Mouse (Mus musculus) olfactory bulb, adult 2 months (tissue): ENCODE measurements around the gene Xrcc5. TPM values are rescaled to one million over a fixed set of nuclear protein-coding genes. Genes with fewer than 3 reads are reported as not detected.

Source experiments
- H3K27ac ChIP-seq: fragments of 200-500 bp; 2 replicates; pipeline ENCODE4 v1.5.1; 2012; ENCODE audit warnings: low read depth, low read length; ENCODE audit not compliant: insufficient read depth
- H3K4me1 ChIP-seq: fragments of 200-500 bp; 2 replicates; pipeline ENCODE4 v1.6.1; 2012; ENCODE audit warnings: low read length; ENCODE audit not compliant: control insufficient read depth, insufficient read depth
- H3K4me3 ChIP-seq: fragments of 200-500 bp; 2 replicates; pipeline ENCODE4 v1.5.1; 2012; ENCODE audit warnings: mild to moderate bottlenecking, low read depth, low read length, moderate library complexity; ENCODE audit not compliant: insufficient read depth
- CTCF ChIP-seq: fragments of 200-500 bp; IDR thresholded peaks from 2 replicates; pipeline ENCODE4 v1.5.1; 2012; ENCODE audit warnings: low read depth, mild to moderate bottlenecking, low read length, moderate library complexity; ENCODE audit not compliant: insufficient read depth
- POLR2A ChIP-seq: fragments of 200-500 bp; IDR thresholded peaks from 2 replicates; pipeline ENCODE4 v1.6.1; 2012; ENCODE audit warnings: mild to moderate bottlenecking, low read depth, low read length, moderate library complexity; ENCODE audit not compliant: insufficient read depth
- WGBS: fragments of 180-500 bp; shearing (Covaris S2); methylation state at CpG from one replicate; pipeline ENCODE4 v1.1.7; 2018; 5-methylcytosine and 5-hydroxymethylcytosine counted together
- polyA plus RNA-seq: library from polyadenylated mRNA; stranded (reverse); fragments of >200 nt; gene quantifications from 2 replicates; pipeline ENCODE4 v1.2.4, GENCODE M21; 2012; ENCODE audit warnings: low replicate concordance; ENCODE audit not compliant: missing spikeins, insufficient read depth, insufficient read length

Gene Xrcc5
- polyA plus RNA-seq, 1 experiment, result not detected

- no peak overlapping the region for H3K27ac ChIP-seq
- H3K4me3 ChIP-seq, result no peak overlapping the region
- H3K4me1 ChIP-seq, result no peaks in the 10 kb centered on the region
- TF ChIP-seq CTCF, result no peak
- no peak for TF ChIP-seq POLR2A
- WGBS, result 87% methylated on average over 2 of the region's 2 CpGs
These were observed 113.0 kb downstream of the Xrcc5 start for GRCm38 (mm10) chr1:72420220-72420619.

- no peak for TF ChIP-seq CTCF
- no peak for TF ChIP-seq POLR2A
- Histone ChIP-seq H3K27ac (no peak overlapping the region), H3K4me3 (no peak overlapping the region), H3K4me1 (no peaks in the 10 kb centered on the region)
- WGBS, result 89% methylated on average over 4 of the region's 4 CpGs
These were observed 114.9 kb downstream of the Xrcc5 start for GRCm38 (mm10) chr1:72422121-72422520.

GRCm38 (mm10) chr1:72426456-72426855 is 119.2 kb downstream of the Xrcc5 start:
- WGBS, result 92% methylated on average over 4 of the region's 4 CpGs
- Histone ChIP-seq H3K4me3 (no peak overlapping the region), H3K27ac (no peak overlapping the region), H3K4me1 (no peaks in the 10 kb centered on the region)
- TF ChIP-seq POLR2A (no peak), CTCF (no peak)

- TF ChIP-seq CTCF (no peak), POLR2A (no peak)
- Histone ChIP-seq H3K27ac (no peak overlapping the region), H3K4me1 (no peaks in the 10 kb centered on the region), H3K4me3 (no peak overlapping the region)
- 93% methylated on average over 8 of the region's 8 CpGs for WGBS
These were observed 121.3 kb downstream of the Xrcc5 start for GRCm38 (mm10) chr1:72428526-72428925.

GRCm38 (mm10) chr1:72429107-72429807 is 122.0 kb downstream of the Xrcc5 start:
- Histone ChIP-seq H3K27ac (no peak overlapping the region), H3K4me3 (no peak overlapping the region), H3K4me1 (peaks cover 4% of the 10 kb centered on the region; the same call in 1 of the 2 replicates)
- WGBS, result 86% methylated on average over 7 of the region's 7 CpGs
- TF ChIP-seq POLR2A, result no peak
- TF ChIP-seq CTCF, result no peak

GRCm38 (mm10) chr1:72432579-72432978 is 125.4 kb downstream of the Xrcc5 start:
- no peak overlapping the region for H3K4me3 ChIP-seq
- TF ChIP-seq CTCF, result no peak
- no peak for TF ChIP-seq POLR2A
- H3K4me1 ChIP-seq, result peaks cover 4% of the 10 kb centered on the region; the same call in 1 of the 2 replicates
- H3K27ac ChIP-seq, result no peak overlapping the region
- 81% methylated on average over 1 of the region's 1 CpGs for WGBS

- TF ChIP-seq POLR2A (no peak), CTCF (no peak)
- Histone ChIP-seq H3K27ac (no peak overlapping the region), H3K4me1 (peaks cover 9% of the 10 kb centered on the region; the same call in 1 of the 2 replicates), H3K4me3 (no peak overlapping the region)
- WGBS, result 60% methylated on average over 3 of the region's 3 CpGs
These were observed 127.3 kb downstream of the Xrcc5 start for GRCm38 (mm10) chr1:72434510-72434909.

- Histone ChIP-seq H3K4me3 (no peak overlapping the region), H3K27ac (no peak overlapping the region), H3K4me1 (peaks cover 11% of the 10 kb centered on the region; the same call in 1 of the 2 replicates)
- 87% methylated on average over 5 of the region's 5 CpGs for WGBS
- TF ChIP-seq CTCF (no peak), POLR2A (no peak)
These were observed 129.7 kb downstream of the Xrcc5 start for GRCm38 (mm10) chr1:72436967-72437366.

- Histone ChIP-seq H3K27ac (no peak overlapping the region), H3K4me3 (no peak overlapping the region), H3K4me1 (peaks cover 7% of the 10 kb centered on the region; the same call in 1 of the 2 replicates)
- 26% methylated on average over 8 of the region's 8 CpGs for WGBS
- no peak for TF ChIP-seq CTCF
- TF ChIP-seq POLR2A, result no peak
These were observed 131.9 kb downstream of the Xrcc5 start for GRCm38 (mm10) chr1:72439146-72439545.
